Mouse (Mus musculus) bone marrow macrophage, adult 2 months (primary cell): ENCODE measurements around the gene Peli1. TPM values are rescaled to one million over a fixed set of nuclear protein-coding genes. Genes with fewer than 3 reads are reported as not detected.

ENCODE experiments used
- H3K27ac ChIP-seq: 2 replicates; pipeline ENCODE4 v1.5.1; 2012; ENCODE audit warnings: low read depth, low read length; ENCODE audit not compliant: insufficient read depth
- H3K4me1 ChIP-seq: 2 replicates; pipeline ENCODE4 v1.6.1; 2012; ENCODE audit warnings: low read length; ENCODE audit not compliant: control insufficient read depth, insufficient read depth
- H3K4me3 ChIP-seq: 2 replicates; pipeline ENCODE4 v1.5.1; 2012; ENCODE audit warnings: mild to moderate bottlenecking, low read length, moderate library complexity; ENCODE audit not compliant: insufficient read depth
- CTCF ChIP-seq: IDR thresholded peaks from 2 replicates; pipeline ENCODE4 v1.5.1; 2012; ENCODE audit warnings: low read depth, mild to moderate bottlenecking, low read length, moderate library complexity
- POLR2A ChIP-seq: IDR thresholded peaks from 2 replicates; pipeline ENCODE4 v1.6.1; 2012; ENCODE audit warnings: mild to moderate bottlenecking, low read depth, low read length, borderline replicate concordance
- polyA plus RNA-seq: library from polyadenylated mRNA; stranded (reverse); fragments of >200 nt; gene quantifications from 2 replicates; pipeline ENCODE4 v1.2.4, GENCODE M21; 2012; ENCODE audit not compliant: missing spikeins, insufficient read depth, insufficient read length

Peli1 gene
- 28.2 and 30.8 TPM in 2 replicates for polyA plus RNA-seq

DNA sequence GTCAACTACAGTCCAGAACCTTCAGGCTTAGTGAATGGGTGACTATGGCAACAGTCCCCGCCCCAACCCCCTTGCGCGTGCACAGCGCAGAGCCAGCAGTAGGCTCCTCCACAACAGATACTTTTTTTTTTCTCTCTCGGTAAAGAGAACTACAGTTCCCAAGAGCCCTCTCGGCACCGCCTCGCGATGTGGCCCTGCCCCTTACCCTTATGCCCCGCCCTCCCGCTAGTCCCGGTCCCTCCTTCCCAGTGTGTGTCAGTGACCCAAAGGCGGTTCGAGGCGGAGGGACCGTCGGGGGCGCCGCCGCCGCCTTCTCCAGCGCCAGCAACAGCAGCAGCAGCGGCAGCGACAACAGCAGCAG lies at the start of gene Peli1:
TSS of gene Peli1 (plus strand) at position 225 of the 361 bp plus-strand sequence.
- Histone ChIP-seq H3K4me3 (peak within 1 kb of the TSS; percentile 91), H3K4me1 (peaks cover 18% of the 10 kb centered on the region), H3K27ac (peak within 1 kb of the TSS; percentile 94)
- TF ChIP-seq CTCF (no peak), POLR2A (peak; percentile 60; the same call in 1 of the 2 replicates)

DNA sequence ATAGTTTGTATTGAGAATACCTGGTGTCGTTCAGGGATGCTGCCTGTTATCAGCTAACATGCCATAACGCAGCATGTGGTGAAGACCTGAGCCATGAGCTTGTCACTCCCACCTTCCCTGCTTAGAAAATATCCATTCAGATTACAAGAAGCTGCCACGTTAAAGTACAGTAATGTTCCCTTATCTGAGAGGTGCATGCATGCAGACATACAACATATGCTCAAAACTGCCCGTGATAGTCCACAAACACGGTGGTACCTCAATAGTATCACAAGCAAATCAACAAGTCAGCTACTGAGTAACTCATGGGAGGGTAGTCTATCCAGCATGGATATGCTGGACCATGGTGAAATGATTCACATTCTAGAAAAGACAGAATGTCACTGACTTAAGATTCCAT lies 48.5 kb upstream of the Peli1 start:
- Histone ChIP-seq H3K27ac (no peak overlapping the region), H3K4me3 (no peak overlapping the region), H3K4me1 (peaks cover 33% of the 10 kb centered on the region)
- TF ChIP-seq CTCF (no peak), POLR2A (no peak)

DNA sequence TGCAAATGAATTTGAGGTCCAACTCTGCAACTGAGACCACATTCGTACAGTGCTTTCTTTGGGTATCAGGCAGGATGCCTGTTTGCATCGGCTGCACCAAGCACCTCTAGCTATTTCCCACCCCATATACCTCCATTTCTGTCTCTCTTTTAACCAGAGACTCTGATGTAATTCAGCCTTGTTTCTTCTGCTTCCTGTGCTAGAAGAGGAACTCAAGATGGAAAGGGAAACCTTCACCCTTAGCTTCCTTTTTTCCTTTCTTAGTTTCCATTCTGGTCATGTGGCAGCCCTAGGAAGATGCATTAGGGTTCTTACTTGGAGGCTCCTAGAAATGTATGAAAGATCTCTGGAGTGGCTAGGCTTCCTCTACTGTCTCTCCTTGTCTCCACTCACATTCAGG lies 44.9 kb upstream of the Peli1 start:
- H3K4me3 ChIP-seq = no peak overlapping the region
- no peak for TF ChIP-seq CTCF
- TF ChIP-seq POLR2A = no peak
- peak overlapping the region; percentile 96 for H3K27ac ChIP-seq
- peaks cover 41% of the 10 kb centered on the region for H3K4me1 ChIP-seq

DNA sequence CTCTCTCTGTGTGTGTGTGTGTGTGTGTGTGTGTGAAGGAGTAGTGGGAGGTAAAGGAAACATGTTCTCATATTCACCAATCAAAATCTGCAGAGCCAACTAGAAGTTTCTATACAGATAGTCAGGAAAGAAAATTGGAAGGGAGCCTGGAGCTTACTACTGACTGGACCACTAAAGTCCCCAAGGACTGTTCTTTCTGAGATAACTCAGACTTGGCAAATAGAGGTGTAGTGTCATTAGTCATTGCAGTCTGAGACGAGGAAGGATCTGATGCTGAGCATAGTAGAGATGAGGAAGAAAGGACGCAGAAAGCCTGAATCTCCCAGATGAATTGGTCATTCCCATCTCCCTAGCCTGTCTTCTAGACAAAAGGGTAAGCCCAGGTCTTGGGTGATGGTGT lies 43.2 kb upstream of the Peli1 start:
- TF ChIP-seq POLR2A (no peak), CTCF (no peak)
- Histone ChIP-seq H3K4me1 (peaks cover 41% of the 10 kb centered on the region), H3K4me3 (no peak overlapping the region), H3K27ac (peak overlapping the region; percentile 59)

DNA sequence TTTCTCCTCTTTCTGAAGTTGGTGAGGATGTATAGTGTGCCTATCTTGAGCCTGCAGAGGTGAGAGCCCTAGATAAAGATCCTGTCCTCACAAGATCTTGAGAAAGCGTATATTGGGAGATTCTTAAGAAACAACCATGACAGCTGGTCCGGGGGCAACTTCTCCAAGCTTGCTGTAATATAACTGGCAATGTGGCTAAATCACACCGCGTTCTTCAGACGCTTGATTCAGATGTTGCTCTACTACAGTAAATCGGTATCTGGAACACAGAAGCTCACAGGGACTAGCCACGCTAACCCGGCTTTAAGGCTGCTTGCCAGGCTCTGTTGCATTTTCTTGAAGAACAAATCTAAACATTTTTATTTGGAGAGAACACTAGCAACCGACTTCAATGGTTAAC lies 39.4 kb upstream of the Peli1 start:
- H3K4me3 ChIP-seq = no peak overlapping the region
- TF ChIP-seq POLR2A (no peak), CTCF (no peak)
- H3K27ac ChIP-seq = no peak overlapping the region
- peaks cover 23% of the 10 kb centered on the region for H3K4me1 ChIP-seq

DNA sequence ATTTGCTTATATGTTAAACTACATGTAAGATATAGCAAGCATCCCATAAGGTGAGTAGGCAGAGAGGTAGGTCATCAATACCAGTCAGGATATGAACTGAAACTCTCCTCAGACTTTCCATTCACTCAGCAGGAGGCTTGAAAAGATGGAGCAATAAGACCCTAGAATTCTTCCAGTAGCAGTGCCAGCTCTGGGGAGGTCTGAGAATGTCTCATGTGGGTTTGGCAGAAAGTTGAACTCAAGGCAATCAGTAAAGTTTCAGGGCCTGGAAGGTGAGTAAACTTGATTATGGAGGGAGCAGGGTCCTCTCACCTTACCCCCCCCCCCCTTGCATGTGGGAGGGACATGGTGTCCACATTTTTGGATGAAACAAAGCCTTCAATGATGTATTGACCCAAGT lies 36.5 kb upstream of the Peli1 start:
- Histone ChIP-seq H3K4me1 (peaks cover 1% of the 10 kb centered on the region; the same call in 1 of the 2 replicates), H3K27ac (no peak overlapping the region), H3K4me3 (no peak overlapping the region)
- TF ChIP-seq CTCF = no peak
- TF ChIP-seq POLR2A = no peak

DNA sequence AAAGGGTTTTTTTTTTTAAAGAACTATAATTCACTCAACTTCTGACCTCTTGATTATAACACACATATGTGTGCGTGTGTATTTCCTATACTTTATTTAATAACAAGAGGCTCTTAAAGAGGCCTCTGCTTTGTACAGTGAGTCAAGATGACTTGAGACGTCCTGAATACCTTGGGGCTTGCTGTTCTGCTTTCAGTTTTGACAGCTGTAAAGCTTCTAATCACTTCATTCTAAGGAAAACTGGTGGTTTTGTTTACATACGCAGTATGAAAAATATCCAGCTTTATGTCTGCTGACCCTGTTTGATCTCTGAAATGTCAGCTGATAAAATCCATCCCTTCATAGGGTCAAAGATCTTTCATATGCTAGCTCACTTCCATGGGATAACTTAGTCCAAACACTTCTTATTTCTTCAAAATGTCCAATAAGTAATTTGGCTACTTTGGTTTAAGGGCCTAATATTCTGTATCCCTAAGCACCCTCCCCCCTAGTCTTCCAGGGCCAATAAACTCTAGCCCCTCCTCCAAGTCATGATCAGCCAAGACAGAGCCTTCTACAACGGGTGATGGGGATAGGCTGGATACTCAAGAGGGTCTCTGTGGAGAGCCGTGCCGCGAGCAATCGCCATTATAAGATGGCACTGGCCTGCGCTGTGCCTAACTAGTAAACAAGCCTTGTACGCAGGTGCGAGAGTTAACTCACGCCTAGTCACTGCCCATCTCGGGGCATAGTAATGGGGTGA lies 34.8 kb upstream of the Peli1 start:
- no peaks in the 10 kb centered on the region; the same call in 1 of the 2 replicates for H3K4me1 ChIP-seq
- no peak overlapping the region for H3K27ac ChIP-seq
- H3K4me3 ChIP-seq = no peak overlapping the region
- TF ChIP-seq CTCF (no peak), POLR2A (no peak)

DNA sequence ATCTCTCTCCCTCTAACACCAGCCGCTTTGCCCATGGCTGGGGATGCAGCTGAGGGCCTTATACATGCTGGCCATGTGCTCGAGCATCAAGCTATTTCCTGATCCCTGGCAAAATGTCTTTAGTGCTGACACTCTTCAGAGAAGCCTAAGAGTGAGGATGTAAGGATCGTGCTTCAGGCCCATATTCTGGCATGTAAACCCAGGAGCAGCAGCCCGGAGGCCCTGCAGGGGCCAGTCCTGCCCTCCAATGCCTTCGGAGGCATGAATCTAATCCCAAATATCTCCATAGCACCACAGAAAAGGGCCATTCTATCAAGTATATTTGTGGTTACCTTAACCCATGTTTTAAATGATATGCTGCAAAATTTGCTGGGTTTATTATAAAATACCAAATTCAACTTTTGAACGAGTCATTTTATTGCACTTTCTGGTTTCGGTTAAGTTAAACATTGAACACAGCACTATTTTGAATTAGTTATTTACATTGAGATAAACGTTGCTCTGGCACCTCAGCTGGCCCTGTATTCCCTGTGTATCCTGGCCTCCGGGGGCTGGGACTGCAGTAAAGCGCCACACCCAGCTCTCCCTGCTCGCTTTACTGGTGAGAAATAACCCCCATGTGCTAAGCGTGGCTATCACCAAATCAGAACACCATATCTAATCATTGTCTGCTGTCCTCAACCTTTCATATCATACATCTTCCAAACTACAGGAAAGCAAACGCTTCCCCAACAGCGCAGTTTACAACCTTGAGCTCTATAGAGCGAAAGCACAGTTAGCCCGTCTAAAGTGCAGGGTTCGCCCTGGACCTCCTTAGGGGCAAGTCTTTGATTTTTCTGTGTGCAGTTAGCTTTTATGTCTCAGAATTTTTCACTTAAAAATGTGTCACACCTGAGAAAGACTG lies 33.3 kb upstream of the Peli1 start:
- H3K27ac ChIP-seq = no peak overlapping the region
- H3K4me3 ChIP-seq = no peak overlapping the region
- H3K4me1 ChIP-seq = peaks cover 3% of the 10 kb centered on the region; the same call in 1 of the 2 replicates
- no peak for TF ChIP-seq POLR2A
- no peak for TF ChIP-seq CTCF

DNA sequence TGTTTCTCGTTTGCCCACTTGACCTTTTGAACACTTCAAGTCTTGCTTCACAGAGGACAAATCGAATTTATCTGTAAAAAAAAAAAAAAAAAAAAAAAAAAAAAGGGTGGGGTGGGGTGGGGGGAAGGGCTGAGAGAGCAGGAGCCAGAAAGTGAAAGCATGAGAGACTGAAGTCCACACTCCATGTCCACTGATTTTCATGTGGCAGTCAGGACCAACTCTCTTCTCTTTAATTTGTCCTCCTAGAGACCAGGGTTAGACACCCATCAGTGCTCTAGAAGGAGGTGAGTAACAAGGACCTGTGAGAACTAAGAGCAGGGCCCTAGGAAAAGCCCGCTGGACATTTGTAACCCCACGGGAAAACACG lies 32.7 kb upstream of the Peli1 start:
- H3K27ac ChIP-seq = no peak overlapping the region
- peaks cover 3% of the 10 kb centered on the region; the same call in 1 of the 2 replicates for H3K4me1 ChIP-seq
- H3K4me3 ChIP-seq = no peak overlapping the region
- TF ChIP-seq POLR2A = no peak
- no peak for TF ChIP-seq CTCF
